Mouse (Mus musculus): ENCODE results near the gene Rpl9-ps6. TPM values are rescaled to one million over a fixed set of nuclear protein-coding genes. Genes with fewer than 3 reads are reported as not detected.

Gene Rpl9-ps6
- polyA plus RNA-seq, 1 experiment, result 2.3 TPM

- Histone ChIP-seq H3K4me3 (replicated peaks) (no peak overlapping the region), H3K9me3 (no peaks in the 10 kb centered on the region), H3K4me1 (peaks cover 15% of the 10 kb centered on the region), H3K27me3 (replicated peaks) (peaks cover 9% of the 10 kb centered on the region), H3K36me3 (replicated peaks; ENCODE audit: low read length) (no peaks in the 10 kb centered on the region)
- TF ChIP-seq GATA1 (IDR thresholded peaks at IDR 0.05; ENCODE audit: borderline replicate concordance, low read length) (no peak), FLI1 (IDR thresholded peaks at IDR 0.05; ENCODE audit: low read length) (no peak)
These were observed 47.3 kb downstream of the Rpl9-ps6 start for GRCm38 (mm10) chr19:32419069-32419468.

DNA sequence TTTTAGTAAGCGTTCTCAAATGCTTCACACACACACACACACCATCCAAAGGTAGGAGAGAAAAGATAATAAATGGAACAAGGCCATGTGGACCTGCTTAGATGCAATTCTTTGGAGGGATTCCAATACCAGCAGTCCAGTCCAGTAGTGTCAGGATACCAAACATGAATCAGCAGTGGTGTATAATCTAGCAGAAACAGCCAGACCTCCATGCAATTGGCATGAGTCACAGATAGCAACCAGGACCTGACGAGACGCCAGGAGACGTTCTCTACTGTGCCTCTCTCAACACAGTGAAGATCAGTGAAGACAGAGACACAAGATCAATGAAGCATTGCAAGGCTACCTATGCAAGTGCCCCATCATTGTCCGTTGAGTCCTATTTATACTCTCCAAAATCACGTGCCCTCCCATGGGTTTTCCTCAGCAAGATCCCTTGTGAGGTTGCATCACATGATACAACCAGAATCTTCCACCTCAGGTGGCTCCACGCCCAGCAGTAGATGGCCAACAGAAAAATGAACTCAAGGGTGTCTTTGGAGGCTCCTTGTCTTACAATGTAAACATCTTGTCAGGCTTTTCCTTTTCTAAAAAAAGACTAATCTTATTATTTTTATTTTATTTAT is 49.6 kb downstream of the Rpl9-ps6 start:
- no peaks in the 10 kb centered on the region for H3K9me3 ChIP-seq
- no peak overlapping the region for H3K4me3 ChIP-seq (replicated peaks)
- peaks cover 15% of the 10 kb centered on the region for H3K4me1 ChIP-seq
- H3K27me3 ChIP-seq (replicated peaks), result peaks cover 2% of the 10 kb centered on the region
- no peaks in the 10 kb centered on the region for H3K36me3 ChIP-seq (replicated peaks; ENCODE audit: low read length)
- TF ChIP-seq FLI1 (IDR thresholded peaks at IDR 0.05; ENCODE audit: low read length) (no peak), GATA1 (IDR thresholded peaks at IDR 0.05; ENCODE audit: borderline replicate concordance, low read length) (no peak)

Other genes starting within 250 kb of the Rpl9-ps6 start
- 6.8 and 10.8 TPM in 2 replicates for gene Sgms1, start 76.9 kb downstream of the Rpl9-ps6 start, polyA plus RNA-seq (2012; ENCODE audit: insufficient read depth, low replicate concordance)
- 41.2 and 92.1 TPM in 2 replicates for gene Minpp1, start 19.2 kb upstream of the Rpl9-ps6 start, polyA plus RNA-seq (2012; ENCODE audit: insufficient read depth, low replicate concordance)
- gene Papss2, start 129.2 kb upstream of the Rpl9-ps6 start, polyA plus RNA-seq (2012; ENCODE audit: insufficient read depth, low replicate concordance), result 0.66 TPM in 1 of 2 replicates, not detected in the other